Mouse (Mus musculus) lung, postnatal 0 days (tissue): ENCODE results near the gene Tmem269.

Experiments
- CTCF ChIP-seq: IDR thresholded peaks from 2 replicates; pipeline ENCODE4 v1.5.1; 2016; ENCODE audit warnings: antibody characterized with exemption, mild to moderate bottlenecking
- EP300 ChIP-seq: IDR thresholded peaks from 2 replicates; pipeline ENCODE4 v1.6.1; 2016; ENCODE audit warnings: antibody characterized with exemption, mild to moderate bottlenecking, control low read depth

DNA sequence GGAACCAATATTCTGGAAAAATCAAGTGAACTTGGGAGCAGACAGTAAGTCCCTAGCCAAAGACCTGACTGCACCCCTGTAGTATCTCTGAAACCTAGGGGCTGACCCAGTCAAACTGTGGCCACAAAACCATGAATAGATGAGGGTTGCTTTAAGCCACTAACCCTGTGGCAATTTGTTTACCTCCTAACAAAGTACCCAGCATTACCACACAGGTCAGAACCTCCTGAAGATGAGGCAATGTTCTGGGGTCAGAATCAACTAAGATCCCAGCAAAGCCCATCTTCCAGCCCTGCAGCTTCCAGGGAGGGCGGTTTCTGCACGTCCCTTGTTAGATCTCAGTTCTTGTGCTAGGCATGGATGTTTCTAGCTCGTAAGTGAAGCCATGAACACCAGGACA is 6.5 kb upstream of the Tmem269 start:
- no peak for TF ChIP-seq EP300
- TF ChIP-seq CTCF = no peak
